Mouse (Mus musculus): Measurements from ENCODE around the gene Hapln2.

Gene Hapln2

DNA sequence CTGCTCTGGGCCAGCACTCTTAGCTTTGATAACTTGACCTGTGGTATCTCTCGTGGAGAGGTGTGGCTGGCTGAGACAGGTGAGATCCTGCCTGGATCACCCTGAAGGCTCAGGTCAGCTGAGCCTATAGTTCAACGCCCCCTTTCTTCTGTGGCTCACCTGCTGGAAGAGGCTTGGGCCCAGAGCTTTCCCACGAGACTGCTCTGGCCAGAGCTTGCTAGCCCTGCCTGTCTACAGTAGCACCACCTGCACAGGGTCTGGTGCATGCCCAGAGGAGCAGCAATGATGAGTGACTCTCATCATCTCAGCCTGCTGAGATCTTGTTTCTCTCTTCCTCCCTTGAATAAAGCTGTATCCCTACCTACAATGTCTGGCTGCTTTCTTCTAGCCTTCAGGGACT lies 47.3 kb downstream of the Hapln2 start:
- DNase-seq = no peak

DNA sequence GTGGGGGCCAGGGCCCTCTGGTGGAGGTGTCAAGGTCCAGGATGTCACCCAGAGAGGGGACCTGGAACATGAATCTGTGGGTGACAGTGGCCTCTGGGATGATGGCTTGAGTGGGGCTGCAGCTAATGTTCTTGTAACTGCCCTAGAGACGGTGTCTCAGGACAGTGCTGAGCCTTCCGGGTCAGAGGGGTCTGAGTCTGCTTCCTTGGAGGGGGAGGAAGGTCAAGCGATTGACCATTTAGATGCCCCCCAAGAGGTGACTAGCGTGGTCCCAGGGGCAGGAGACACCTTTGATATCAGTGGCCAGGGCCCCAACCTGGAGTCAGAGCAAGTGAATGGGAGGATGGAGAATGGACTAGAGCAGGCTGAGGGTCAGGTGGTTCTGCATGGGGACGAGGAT lies 47.9 kb downstream of the Hapln2 start:
- DNase-seq = no peak

DNA sequence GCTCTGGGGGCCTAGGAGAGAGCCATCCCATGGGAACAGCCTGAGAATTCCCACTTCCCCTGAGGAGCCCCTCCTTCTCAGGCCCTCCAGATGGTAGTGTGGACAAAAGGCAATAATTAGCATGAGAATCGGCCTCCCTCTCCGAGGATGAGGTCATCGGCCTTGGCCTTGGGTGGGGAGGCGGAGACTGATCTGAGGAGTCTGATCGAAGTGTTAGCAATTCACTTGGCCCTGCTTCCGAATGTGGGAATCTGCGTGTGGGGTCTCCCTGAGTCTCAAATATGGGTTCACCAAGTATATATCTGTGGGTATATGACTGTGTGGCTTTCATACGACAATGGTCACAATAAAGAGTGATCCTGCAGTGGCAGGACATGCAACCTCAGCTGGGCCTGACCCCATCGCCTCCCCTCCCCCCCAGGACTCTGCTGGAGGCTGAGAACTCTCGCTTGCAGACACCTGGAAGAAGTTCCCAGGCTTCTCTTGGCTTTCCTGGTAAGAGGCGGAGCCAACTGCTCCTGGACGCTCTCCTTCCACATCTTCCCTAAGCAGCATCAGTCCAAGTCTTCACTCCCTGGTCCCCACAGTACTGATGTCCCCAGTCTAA lies 52.9 kb downstream of the Hapln2 start:
- DNase-seq = no peak

DNA sequence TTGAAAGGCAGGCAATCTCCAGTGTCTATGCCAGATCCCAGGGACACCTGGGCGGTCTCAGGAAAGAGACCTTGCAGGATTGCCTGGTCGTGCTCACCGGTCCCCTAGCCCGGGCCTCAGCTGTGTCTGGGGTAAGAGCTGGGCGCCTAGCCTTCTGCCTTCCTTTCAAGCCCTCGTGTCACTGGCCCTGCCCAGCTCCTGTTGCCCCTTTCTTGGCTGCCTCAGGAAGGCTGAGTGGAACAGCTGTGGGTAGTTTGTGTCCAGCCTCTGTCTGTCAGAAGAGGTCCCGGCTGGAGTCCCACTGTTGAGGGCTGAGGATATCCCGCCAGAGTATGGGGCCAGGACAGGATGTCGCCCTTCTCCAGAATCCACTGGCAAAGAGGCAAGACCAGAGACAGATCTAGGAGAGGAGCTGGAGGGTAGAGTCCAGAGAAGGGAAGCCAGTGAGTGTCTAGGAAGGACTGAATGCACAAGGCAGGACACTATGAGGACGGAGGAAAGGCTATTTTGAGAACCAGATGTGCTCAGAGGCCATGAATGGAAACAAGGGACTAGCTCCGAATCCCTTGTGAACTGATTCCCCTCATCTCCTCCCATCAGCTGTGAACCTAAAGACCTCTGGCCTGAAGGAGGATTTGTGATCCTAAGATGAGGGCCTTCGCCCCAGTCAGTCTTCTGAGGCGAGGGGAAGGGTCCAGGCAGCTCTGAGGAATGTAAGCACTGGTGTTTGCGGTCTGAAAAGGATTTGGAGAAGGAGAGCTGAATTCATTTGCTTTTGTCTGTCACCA lies 53.6 kb downstream of the Hapln2 start:
- no peak for DNase-seq

DNA sequence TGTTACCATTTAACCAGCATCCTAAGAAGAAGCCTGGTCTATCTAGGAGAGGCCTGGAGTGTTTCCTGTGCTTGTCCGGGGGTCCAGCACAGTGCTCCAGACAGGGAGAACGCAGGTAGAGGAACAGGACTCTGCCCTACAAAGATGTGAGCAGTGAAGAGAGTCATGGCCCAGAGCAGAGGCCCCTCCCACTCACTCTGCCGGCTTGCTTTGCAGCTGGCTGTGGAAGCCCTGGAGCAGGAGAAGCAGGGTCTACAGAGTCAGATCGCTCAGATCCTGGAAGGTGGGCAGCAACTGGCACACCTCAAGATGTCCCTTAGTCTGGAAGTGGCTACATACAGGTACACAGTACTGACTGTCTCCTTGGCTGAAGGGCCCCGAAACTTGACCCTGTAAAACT lies 54.6 kb downstream of the Hapln2 start:
- DNase-seq = no peak

DNA sequence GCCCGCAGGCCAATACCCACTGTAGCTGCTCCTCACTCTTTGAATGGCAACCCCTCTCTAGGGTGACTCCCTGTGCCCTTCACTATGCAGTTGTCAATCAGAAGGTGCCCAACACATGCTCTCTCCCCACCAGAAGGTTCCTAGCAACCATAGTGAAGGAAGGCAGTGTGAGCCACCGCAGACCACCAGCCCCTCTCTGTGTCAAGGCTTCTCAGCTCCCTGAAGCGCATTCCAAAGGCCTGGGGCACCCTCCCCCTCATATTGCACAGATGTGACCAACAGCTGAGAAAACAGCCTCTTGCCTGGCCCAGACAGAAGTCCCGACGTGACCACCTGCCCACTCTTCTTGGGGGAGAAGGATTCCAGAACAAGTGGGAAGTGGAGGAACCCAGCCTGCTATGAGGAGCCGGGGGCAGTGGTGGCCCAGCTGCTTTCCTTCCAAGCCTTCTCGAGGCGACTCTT lies 55.1 kb downstream of the Hapln2 start:
- DNase-seq = no peak
